Mouse (Mus musculus) spleen, postnatal 4 days (tissue): Measurements from ENCODE around the gene Ahcyl1.

Experiments used
- DNase-seq, 2 experiments: peaks; one replicate each; pipeline ENCODE4 v3.0.0; 2022; ENCODE audit warnings: low spot score in 2 of 2

Ahcyl1 gene

GRCm38 (mm10) chr3:107617800-107618199 lies 78.6 kb downstream of the Ahcyl1 start:
- no peak for DNase-seq
